Mouse (Mus musculus) WW6 (cell line): ENCODE data around the gene Rbm10.

ENCODE experiments used
- DNase-seq: peaks from one replicate; pipeline ENCODE4 v3.0.0-alpha.2; 2013; ENCODE audit warnings: low read depth, low spot score

Rbm10 gene

GRCm38 (mm10) chrX:20617176-20617902 lies at the start of gene Rbm10, which contains the start of gene Ndufb11:
TSS of gene Rbm10 (plus strand) at chrX:20617503.
TSS of gene Ndufb11 (minus strand) at chrX:20617619.
- no peak for DNase-seq

GRCm38 (mm10) chrX:20571024-20571423 lies 46.3 kb upstream of the Rbm10 start:
- DNase-seq = no peak

GRCm38 (mm10) chrX:20572683-20573082 lies 44.6 kb upstream of the Rbm10 start:
- no peak for DNase-seq

- DNase-seq = no peak
These were observed 43.4 kb upstream of the Rbm10 start for GRCm38 (mm10) chrX:20573927-20574326.

GRCm38 (mm10) chrX:20587968-20588367 lies 29.3 kb upstream of the Rbm10 start:
- DNase-seq = no peak

- no peak for DNase-seq
These were observed 8.8 kb upstream of the Rbm10 start for GRCm38 (mm10) chrX:20608500-20608899.

GRCm38 (mm10) chrX:20616861-20617175 lies 485 bp upstream of the Rbm10 start:
- DNase-seq = no peak

- DNase-seq = no peak
These were observed 648 bp downstream of the Rbm10 start for GRCm38 (mm10) chrX:20617903-20618399.

GRCm38 (mm10) chrX:20638141-20638540 lies 20.8 kb downstream of the Rbm10 start:
- DNase-seq = no peak

- no peak for DNase-seq
These were observed 27.5 kb downstream of the Rbm10 start for GRCm38 (mm10) chrX:20644780-20645179.

- DNase-seq = no peak
These were observed 40.3 kb downstream of the Rbm10 start for GRCm38 (mm10) chrX:20657593-20657992.

- peak; percentile 56 for DNase-seq
These were observed 40.8 kb downstream of the Rbm10 start, which contains the start of gene Uba1 for GRCm38 (mm10) chrX:20658026-20658652. TSS of gene Uba1 (plus strand) at chrX:20658326.

- peak; percentile 5 for DNase-seq
These were observed 41.6 kb downstream of the Rbm10 start for GRCm38 (mm10) chrX:20658891-20659406.

- no peak for DNase-seq
These were observed 45.0 kb downstream of the Rbm10 start for GRCm38 (mm10) chrX:20662317-20662715.

GRCm38 (mm10) chrX:20662716-20663443 lies 45.6 kb downstream of the Rbm10 start:
- peak; percentile 53 for DNase-seq

- no peak for DNase-seq
These were observed 46.1 kb downstream of the Rbm10 start for GRCm38 (mm10) chrX:20663444-20663790.

GRCm38 (mm10) chrX:20687519-20688067 lies 70.3 kb downstream of the Rbm10 start, which contains the start of gene Cdk16:
TSS of gene Cdk16 (plus strand) at chrX:20687954.
- DNase-seq = peak; percentile 70

- DNase-seq = peak; percentile 61
These were observed 70.8 kb downstream of the Rbm10 start for GRCm38 (mm10) chrX:20688068-20688547.

GRCm38 (mm10) chrX:20688615-20689014 lies 71.3 kb downstream of the Rbm10 start:
- DNase-seq = no peak

- no peak for DNase-seq
These were observed 74.3 kb downstream of the Rbm10 start for GRCm38 (mm10) chrX:20691566-20691965.

- no peak for DNase-seq
These were observed 75.3 kb downstream of the Rbm10 start for GRCm38 (mm10) chrX:20692616-20693015.

GRCm38 (mm10) chrX:20695842-20696241 lies 78.5 kb downstream of the Rbm10 start:
- no peak for DNase-seq
